Mouse (Mus musculus) ES-E14 (cell line): ENCODE results near the gene Btbd11.

Experiments
- CHD2 ChIP-seq: IDR thresholded peaks from 2 replicates; pipeline ENCODE4 v1.6.1; 2014; ENCODE audit warnings: mild to moderate bottlenecking, low read depth, low read length, inconsistent platforms
- HCFC1 ChIP-seq: IDR thresholded peaks from 2 replicates; pipeline ENCODE4 v1.6.1; 2012; ENCODE audit warnings: low read length, inconsistent platforms, borderline replicate concordance; ENCODE audit not compliant: insufficient read depth
- ZC3H11A ChIP-seq: IDR thresholded peaks from 2 replicates; pipeline ENCODE4 v1.6.1; 2012; ENCODE audit warnings: low read depth, mild to moderate bottlenecking, inconsistent platforms, low read length, borderline replicate concordance

- TF ChIP-seq ZC3H11A (no peak), CHD2 (no peak), HCFC1 (no peak)
These were observed 238.6 kb downstream of the Btbd11 start for GRCm38 (mm10) chr10:85625170-85625686.
